Mouse (Mus musculus) lung, adult 2 months (tissue): ENCODE measurements around the gene Dctn2.
"Not testable (repeated sequence)": the region's sequence is repeated elsewhere in the genome, so short reads cannot be mapped to it uniquely, and the experiment has no call there.

ENCODE experiments used
- CTCF ChIP-seq: fragments of 200-500 bp; IDR thresholded peaks from 2 replicates; pipeline ENCODE4 v1.5.1; 2011; ENCODE audit warnings: mild to moderate bottlenecking, low read length, control low read depth; ENCODE audit not compliant: insufficient read depth
- POLR2A ChIP-seq: fragments of 200-500 bp; IDR thresholded peaks from 2 replicates; pipeline ENCODE4 v1.6.1; 2011; ENCODE audit warnings: low read depth, mild to moderate bottlenecking, control low read depth, low read length, borderline replicate concordance; ENCODE audit errors: extremely low read depth

- TF ChIP-seq CTCF, POLR2A: not testable (repeated sequence)
These were observed 47.3 kb downstream of the Dctn2 start for GRCm38 (mm10) chr10:127313516-127313915.
